ENCODE assay signal across 9 mouse cellular contexts in genomic region chr4:125124424-125125209, GRCm38 (mm10). TPM values are rescaled to one million over a fixed set of nuclear protein-coding genes. Genes with fewer than 3 reads are reported as not detected.
DNase-seq lines count a peak whose midpoint lies in the region; ATAC-seq and TF ChIP-seq lines count a peak whose summit lies in the region.
"Had no signal": no experiment of that assay in that cellular context is flagged by ENCODE, and none has a peak within 500 bp of the region (broad histone marks: within the 10 kb centered on the region; RNA-seq: fewer than 3 reads in every experiment).

No protein-coding gene starts in this region.

- H3K9me3 ChIP-seq in forebrain, embryonic 13.5 days (replicated peaks), result no peaks in the 10 kb centered on the region

- ATAC-seq in forebrain, embryonic 13.5 days, result no peak

- TF ChIP-seq POLR2A in bone marrow, adult 2 months (IDR thresholded peaks at IDR 0.05; ENCODE audit: borderline replicate concordance, control insufficient read depth, low read depth, low read length), result no peak

- H3K27me3 ChIP-seq in forebrain, embryonic 13.5 days, result peaks cover 30% of the 10 kb centered on the region

- peaks cover 14% of the 10 kb centered on the region for H3K4me1 ChIP-seq in bone marrow, adult 2 months (ENCODE audit: control insufficient read depth, insufficient read depth, low read length)
- peaks cover 17% of the 10 kb centered on the region for H3K4me1 ChIP-seq in forebrain, embryonic 13.5 days

- peak; percentile 44 for DNase-seq in adrenal gland, adult 8-10 months
- no peak for DNase-seq in adrenal gland, postnatal 25 days
- DNase-seq in kidney, postnatal 10 days, result peak; percentile 69
- peak; percentile 93 to 94 for DNase-seq in natural killer cell, adult 2 months (ENCODE audit: low spot score in 2 of 2)
- no peak for DNase-seq in embryo, embryonic 10.5 days (ENCODE audit: low spot score)
- no peak for DNase-seq in right cerebral cortex, postnatal 25 days

- TF ChIP-seq CTCF in bone marrow, adult 2 months (IDR thresholded peaks at IDR 0.05; ENCODE audit: control insufficient read depth, insufficient read depth, low read length), result no peak

- peak overlapping the region; percentile 19 for H3K4me3 ChIP-seq in bone marrow, adult 2 months (replicated peaks; ENCODE audit: control insufficient read depth, low read depth, low read length)
- H3K4me3 ChIP-seq in forebrain, embryonic 13.5 days, result no peak overlapping the region

- no peak overlapping the region for H3K4me2 ChIP-seq in forebrain, embryonic 13.5 days

- WGBS in bone marrow, adult 2 months, result 11% methylated on average over 7 of the region's 7 CpGs
- 40% methylated on average over 7 of the region's 7 CpGs for WGBS in forebrain, embryonic 13.5 days

- peak overlapping the region; percentile 81 for H3K27ac ChIP-seq in bone marrow, adult 2 months (ENCODE audit: control insufficient read depth, insufficient read depth, low read depth, low read length, poor library complexity)
- no peak overlapping the region for H3K27ac ChIP-seq in forebrain, embryonic 13.5 days

- H3K9ac ChIP-seq in forebrain, embryonic 13.5 days, result no peak overlapping the region

- H3K36me3 ChIP-seq in forebrain, embryonic 13.5 days (ENCODE audit: poor library complexity, severe bottlenecking), result no peaks in the 10 kb centered on the region

RNA-seq across cellular contexts. Expression of gene Zc3h12a, which starts 3.0 kb away (rescaled TPM):
- total RNA-seq in adrenal gland, adult 8-10 months (2022), result 10 to 100 TPM in 1 of 4 experiments, 1 to 10 TPM in 3; 7.2 to 10.2 (median 8.1) TPM
- 6.8 and 10.8 TPM in 2 replicates for total RNA-seq in adrenal gland, postnatal 25 days (2021)
- polyA plus RNA-seq in bone marrow, adult 2 months (2011; ENCODE audit: insufficient read depth, insufficient read length, low replicate concordance, missing spikeins), result 3.6 and 12.5 TPM in 2 replicates
- polyA plus RNA-seq in forebrain, embryonic 13.5 days (2015; fragmentation: Nextera tagmentation; extraction: Ambion mirVana), result 0.15 TPM in 1 of 2 replicates, not detected in the other

RNA-seq across cellular contexts. Expression of gene Meaf6, which starts 39.7 kb away (rescaled TPM):
- 10 to 100 TPM; 24.8 to 35.4 (median 32.6) TPM for total RNA-seq in adrenal gland, adult 8-10 months (2022)
- 34.2 and 36.9 TPM in 2 replicates for total RNA-seq in adrenal gland, postnatal 25 days (2021)
- polyA plus RNA-seq in bone marrow, adult 2 months (2011; ENCODE audit: insufficient read depth, insufficient read length, low replicate concordance, missing spikeins), result 25.1 and 39.9 TPM in 2 replicates
- polyA plus RNA-seq in forebrain, embryonic 13.5 days (2015; fragmentation: Nextera tagmentation; extraction: Ambion mirVana), result 146 and 148 TPM in 2 replicates

RNA-seq across cellular contexts. Expression of gene Snip1, which starts 58.1 kb away (rescaled TPM):
- 10 to 100 TPM; 17.2 to 20.1 (median 19.5) TPM for total RNA-seq in adrenal gland, adult 8-10 months (2022)
- total RNA-seq in adrenal gland, postnatal 25 days (2021), result 18.7 and 20.2 TPM in 2 replicates
- polyA plus RNA-seq in bone marrow, adult 2 months (2011; ENCODE audit: insufficient read depth, insufficient read length, low replicate concordance, missing spikeins), result 9.4 and 15.8 TPM in 2 replicates
- polyA plus RNA-seq in forebrain, embryonic 13.5 days (2015; fragmentation: Nextera tagmentation; extraction: Ambion mirVana), result 27.1 and 29.1 TPM in 2 replicates

RNA-seq across cellular contexts. Expression of gene Dnali1, which starts 59.1 kb away (rescaled TPM):
- total RNA-seq in adrenal gland, adult 8-10 months (2022), result under 1 TPM in 2 of 4 experiments, not detected in 2; 0.13 to 0.14 TPM
- total RNA-seq in adrenal gland, postnatal 25 days (2021), result not detected in 2 replicates
- not detected in 2 replicates for polyA plus RNA-seq in bone marrow, adult 2 months (2011; ENCODE audit: insufficient read depth, insufficient read length, low replicate concordance, missing spikeins)
- polyA plus RNA-seq in forebrain, embryonic 13.5 days (2015; fragmentation: Nextera tagmentation; extraction: Ambion mirVana), result 0.52 and 1.2 TPM in 2 replicates
- total RNA-seq: MEL had no signal

Comparison
In these comparisons a context has a peak if more than half of its experiments do, and no peak if none do; other contexts are left out.
1. DNase-seq: peak in adrenal gland, adult 8-10 months (single experiment), kidney, postnatal 10 days (single experiment) and natural killer cell, adult 2 months (2 of 2); none in adrenal gland, postnatal 25 days (single experiment), embryo, embryonic 10.5 days (single experiment) and right cerebral cortex, postnatal 25 days (single experiment).